Mouse (Mus musculus): ENCODE measurements around the gene Sox18.
A peak's percentile ranks its signal among the peaks of the same experiment; 100 is the strongest.

The Sox18 gene

GRCm38 (mm10) chr2:181671326-181671725, at the start of gene Sox18:
TSS of gene Sox18 (minus strand) at chr2:181671640.
- DNase-seq (ENCODE audit: extremely low spot score, low spot score): peak; percentile 58

- no peak for DNase-seq (ENCODE audit: extremely low spot score, low spot score)
Observed at GRCm38 (mm10) chr2:181721200-181721599, 49.8 kb upstream of the Sox18 start.

DNA sequence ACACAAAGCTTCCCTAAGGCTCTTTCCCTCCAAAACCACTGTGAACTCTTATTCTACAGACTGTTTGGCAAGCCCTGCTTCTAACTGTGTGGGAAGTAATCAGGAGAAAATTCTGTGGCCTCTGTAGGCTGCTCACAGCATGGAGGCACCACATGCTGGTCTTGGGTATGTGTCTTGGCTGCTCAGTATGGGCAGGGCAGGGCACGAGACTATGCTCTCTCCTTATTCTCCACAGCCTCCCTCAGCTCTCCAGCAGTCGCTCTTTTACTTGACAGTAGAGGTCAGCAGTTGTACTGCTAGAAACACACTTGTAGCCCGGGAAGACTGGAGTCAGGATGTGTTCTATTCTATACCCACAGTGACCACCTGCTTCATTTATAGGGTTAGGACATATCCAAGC, 48.6 kb upstream of the Sox18 start:
- DNase-seq (ENCODE audit: extremely low spot score, low spot score): no peak

- DNase-seq (ENCODE audit: extremely low spot score, low spot score): no peak
Observed at GRCm38 (mm10) chr2:181716991-181717390, 45.6 kb upstream of the Sox18 start.

DNA sequence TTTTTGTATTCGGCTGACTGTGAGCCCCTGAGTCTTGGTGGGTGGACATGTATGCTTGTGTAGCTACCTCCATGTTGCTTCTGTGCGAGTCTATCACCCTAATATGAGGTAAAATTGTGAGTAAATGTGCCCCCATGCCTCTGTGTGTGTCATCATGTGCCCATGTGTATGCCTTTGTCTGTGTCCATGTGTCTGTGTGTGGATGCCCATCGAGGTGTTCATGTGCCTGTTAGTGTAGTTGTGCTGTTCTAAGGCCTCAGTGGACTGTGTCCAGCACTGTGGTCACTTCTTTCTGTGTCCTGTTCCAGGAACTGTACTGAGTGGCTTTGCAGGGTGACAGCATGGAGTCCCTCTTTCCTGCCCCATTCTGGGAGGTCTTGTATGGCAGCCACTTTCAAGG, 43.9 kb upstream of the Sox18 start:
- DNase-seq (ENCODE audit: extremely low spot score, low spot score): no peak

GRCm38 (mm10) chr2:181714903-181715326, 43.5 kb upstream of the Sox18 start, which contains the start of gene Oprl1:
TSS of gene Oprl1 (plus strand) at chr2:181715016.
- DNase-seq (ENCODE audit: extremely low spot score, low spot score): no peak

DNA sequence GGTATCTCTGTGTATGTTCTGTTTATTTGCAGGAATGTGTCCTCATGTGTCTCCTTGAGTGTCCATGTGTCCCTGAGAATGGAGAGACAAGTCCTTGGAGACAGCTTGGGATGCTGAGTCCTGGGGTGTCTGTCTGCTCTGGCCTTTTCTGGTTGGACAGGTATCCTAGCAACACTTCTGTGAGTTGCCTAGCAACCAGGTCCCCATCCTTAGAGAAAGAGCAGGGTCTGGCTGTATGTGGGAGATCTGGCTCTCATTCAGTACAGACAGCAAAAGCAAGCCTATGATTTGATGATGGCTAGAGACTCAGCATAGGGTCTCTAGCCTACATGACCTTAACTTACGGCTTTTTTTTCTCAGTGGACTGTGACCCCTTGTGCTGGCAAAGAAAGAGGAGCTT, 42.3 kb upstream of the Sox18 start:
- DNase-seq (ENCODE audit: extremely low spot score, low spot score): no peak

GRCm38 (mm10) chr2:181706668-181707067, 35.2 kb upstream of the Sox18 start:
- no peak for DNase-seq (ENCODE audit: extremely low spot score, low spot score)

DNA sequence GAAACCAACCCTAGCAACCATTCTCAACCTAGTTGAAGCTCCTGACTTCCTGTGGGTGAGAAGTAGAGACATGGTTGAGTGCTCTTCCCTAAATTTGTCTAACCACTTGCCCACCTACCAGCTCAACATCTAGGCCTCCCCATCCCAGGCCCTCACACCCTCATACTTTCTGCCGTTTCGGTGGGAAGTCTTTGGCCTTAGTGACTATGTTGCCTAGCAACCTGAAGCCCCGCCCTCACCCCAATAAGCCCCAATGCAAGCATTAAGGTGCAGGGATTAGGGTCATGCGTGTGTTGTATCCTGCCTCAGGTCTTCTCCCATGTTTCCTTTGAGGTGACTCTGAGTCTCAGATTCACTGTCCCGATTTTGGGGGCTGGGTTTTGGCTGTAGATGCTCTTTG, 26.8 kb upstream of the Sox18 start, which contains the start of gene Lkaaear1:
Gene Lkaaear1 (minus strand): TSS at position 202 of the 400 bp plus-strand sequence.
- DNase-seq (ENCODE audit: extremely low spot score, low spot score): no peak

GRCm38 (mm10) chr2:181696801-181697420, 25.5 kb upstream of the Sox18 start:
- DNase-seq (ENCODE audit: extremely low spot score, low spot score): no peak

- peak; percentile 11 for DNase-seq (ENCODE audit: extremely low spot score, low spot score)
Observed at GRCm38 (mm10) chr2:181695776-181696175, 24.3 kb upstream of the Sox18 start.

DNA sequence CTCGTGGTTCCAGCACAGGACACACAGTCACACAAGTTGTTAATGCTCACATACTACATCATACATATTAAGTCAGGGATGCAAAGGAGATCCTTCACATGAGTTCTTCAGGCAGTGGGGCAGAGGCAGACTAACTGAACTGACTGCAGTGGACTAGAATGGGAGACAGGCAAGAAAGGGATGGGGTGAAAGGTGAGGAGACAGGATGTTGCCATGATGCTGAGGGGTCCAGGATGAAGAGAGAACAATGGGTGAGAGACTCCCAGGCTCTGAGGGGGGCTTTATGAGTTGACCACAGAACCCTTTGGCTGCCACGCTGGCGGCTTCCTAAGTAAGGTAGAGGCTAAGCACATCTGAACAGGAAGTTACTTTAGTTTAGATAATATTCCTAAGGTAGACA, 23.1 kb upstream of the Sox18 start:
- no peak for DNase-seq (ENCODE audit: extremely low spot score, low spot score)

GRCm38 (mm10) chr2:181693339-181694280, 22.2 kb upstream of the Sox18 start, which contains the start of gene Rgs19:
TSS of gene Rgs19 (minus strand) at chr2:181693977.
- DNase-seq (ENCODE audit: extremely low spot score, low spot score): peak; percentile 80

DNA sequence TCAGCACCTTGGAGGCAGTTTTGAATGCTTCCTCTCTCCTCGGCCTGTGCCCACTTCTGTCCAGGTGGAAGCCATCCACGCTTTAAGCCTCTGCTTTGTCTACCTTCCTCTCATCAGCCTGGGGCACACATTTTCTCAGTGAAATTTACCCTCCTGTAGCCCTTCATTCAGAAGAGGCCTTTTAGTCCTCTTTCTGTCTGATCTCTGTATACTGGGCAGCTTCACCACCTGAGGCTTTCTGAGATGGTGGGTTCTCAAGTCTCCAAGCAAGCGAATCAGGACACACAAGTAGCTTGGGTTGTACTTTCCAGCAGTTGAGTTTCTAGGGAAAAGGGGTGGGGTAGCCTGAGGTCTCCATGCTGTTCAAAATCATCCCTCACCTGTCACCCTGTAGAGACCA, 20.9 kb upstream of the Sox18 start:
- no peak for DNase-seq (ENCODE audit: extremely low spot score, low spot score)

- DNase-seq (ENCODE audit: extremely low spot score, low spot score): no peak
Observed at GRCm38 (mm10) chr2:181691571-181691970, 20.1 kb upstream of the Sox18 start.

DNA sequence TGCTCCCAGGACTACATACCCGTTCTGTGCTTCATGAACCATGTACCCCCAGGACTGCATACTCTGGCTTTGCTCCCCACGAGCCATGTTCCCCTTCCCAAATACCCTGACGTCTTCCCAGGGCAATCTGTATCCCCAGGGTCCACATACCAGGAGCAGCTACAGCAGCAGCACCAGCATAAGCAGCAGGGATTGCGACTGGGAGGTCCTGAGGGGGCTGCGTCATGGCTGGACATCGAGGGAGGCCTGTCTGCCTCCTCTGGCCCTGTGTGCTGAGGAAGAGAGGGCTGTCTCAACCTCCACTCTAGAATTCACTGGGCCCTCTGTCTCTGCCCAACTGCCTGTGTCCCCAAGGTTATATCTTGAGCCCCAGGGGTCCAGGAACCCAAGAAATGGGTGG, 19.6 kb upstream of the Sox18 start:
- no peak for DNase-seq (ENCODE audit: extremely low spot score, low spot score)

- no peak for DNase-seq (ENCODE audit: extremely low spot score, low spot score)
Observed at GRCm38 (mm10) chr2:181689466-181690160, 18.2 kb upstream of the Sox18 start.

GRCm38 (mm10) chr2:181687586-181687985, 16.1 kb upstream of the Sox18 start:
- DNase-seq (ENCODE audit: extremely low spot score, low spot score): no peak

- DNase-seq (ENCODE audit: extremely low spot score, low spot score): no peak
Observed at GRCm38 (mm10) chr2:181685686-181686085, 14.2 kb upstream of the Sox18 start.

- DNase-seq (ENCODE audit: extremely low spot score, low spot score): no peak
Observed at GRCm38 (mm10) chr2:181684713-181685112, 13.3 kb upstream of the Sox18 start.

DNA sequence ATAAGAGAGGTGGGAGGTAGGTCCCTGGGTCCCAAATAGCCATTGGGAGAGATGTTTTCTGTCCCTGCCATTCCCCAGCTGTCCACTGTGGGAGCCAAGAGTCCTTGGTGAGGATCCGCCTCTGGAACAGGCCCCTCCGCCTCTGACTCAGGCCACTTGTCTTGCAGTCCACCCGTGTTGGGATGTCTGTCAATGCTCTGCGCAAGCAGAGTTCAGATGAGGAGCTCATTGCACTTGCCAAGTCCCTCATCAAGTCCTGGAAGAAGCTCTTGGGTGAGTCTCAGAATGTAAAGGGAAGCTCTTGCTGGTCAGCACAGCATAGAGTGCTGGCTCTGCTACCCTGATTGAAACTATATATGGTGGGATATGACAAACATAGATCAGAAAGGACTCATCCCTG, 11.9 kb upstream of the Sox18 start:
- DNase-seq (ENCODE audit: extremely low spot score, low spot score): no peak

GRCm38 (mm10) chr2:181681978-181682377, 10.5 kb upstream of the Sox18 start:
- DNase-seq (ENCODE audit: extremely low spot score, low spot score): no peak
